Mouse (Mus musculus): ENCODE results near the gene Grin3b. TPM values are rescaled to one million over a fixed set of nuclear protein-coding genes. Genes with fewer than 3 reads are reported as not detected.

Grin3b gene
- 0.10 and 0.14 TPM in 2 replicates for polyA plus RNA-seq (2014; fragmentation: Nextera tagmentation; extraction: Ambion mirVana)

DNA sequence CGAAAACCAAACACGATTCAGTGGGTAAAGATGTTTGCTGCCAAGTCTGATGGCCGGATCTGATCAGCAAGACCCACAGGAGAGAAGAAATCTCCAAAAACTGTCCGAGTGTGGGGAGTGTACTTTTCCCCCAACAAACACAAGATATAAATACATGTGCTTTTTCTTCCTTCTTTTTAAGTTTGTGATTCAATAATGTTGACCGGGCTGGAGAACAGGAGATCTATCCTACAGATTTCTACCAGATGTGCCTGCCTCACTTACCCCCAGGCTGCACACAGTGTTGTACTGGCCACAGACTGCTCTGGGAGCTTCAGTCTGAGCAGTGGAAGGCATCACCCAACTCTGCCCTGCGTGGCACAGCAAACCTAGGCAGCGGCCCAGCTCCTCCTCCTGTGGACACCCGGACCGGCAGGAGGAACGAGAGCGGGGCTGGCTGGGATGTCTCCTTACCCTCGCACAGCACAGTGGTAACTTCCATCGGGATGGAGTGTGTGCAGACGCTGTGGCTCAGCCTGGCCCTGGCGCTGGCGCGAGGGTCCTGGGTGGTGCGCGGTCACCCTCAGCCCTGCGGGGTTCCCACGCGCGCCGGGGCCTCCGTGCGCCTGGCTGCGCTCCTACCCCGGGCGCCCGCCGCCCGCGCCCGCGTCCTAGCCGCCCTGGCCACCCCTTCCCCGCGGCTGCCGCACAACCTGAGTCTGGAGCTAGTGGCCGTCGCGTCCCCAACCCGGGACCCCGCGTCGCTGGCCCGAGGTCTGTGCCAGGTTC, at the start of gene Grin3b:
TSS of gene Grin3b (plus strand) at position 301 of the 768 bp plus-strand sequence.
- Histone ChIP-seq H3K4me1 (replicated peaks; ENCODE audit: control insufficient read depth, insufficient read depth, low read length) (peaks cover 5% of the 10 kb centered on the region; the same call in 1 of the 2 replicates), H3K9me3 (ENCODE audit: control insufficient read depth, low read length) (no peaks in the 10 kb centered on the region), H3K4me2 (peak within 1 kb of the TSS; percentile 70), H3K27me3 (replicated peaks; ENCODE audit: control insufficient read depth, insufficient read depth, low read length) (peaks cover 40% of the 10 kb centered on the region), H3K27ac (ENCODE audit: low read depth, low read length) (no peak within 1 kb of the TSS), H3K4me3 (ENCODE audit: low read depth, low read length) (peak within 1 kb of the TSS; percentile 45), H3K36me3 (ENCODE audit: control insufficient read depth, insufficient read depth, low read length) (peaks cover 30% of the 10 kb centered on the region), H3K9ac (ENCODE audit: low read depth, low read length) (peak within 1 kb of the TSS; percentile 55)
- WGBS = 9% methylated on average over 47 of the region's 47 CpGs
- ATAC-seq (replicated peaks; ENCODE audit: low FRiP score) = no peak
- DNase-seq (ENCODE audit: low spot score) = no peak

DNA sequence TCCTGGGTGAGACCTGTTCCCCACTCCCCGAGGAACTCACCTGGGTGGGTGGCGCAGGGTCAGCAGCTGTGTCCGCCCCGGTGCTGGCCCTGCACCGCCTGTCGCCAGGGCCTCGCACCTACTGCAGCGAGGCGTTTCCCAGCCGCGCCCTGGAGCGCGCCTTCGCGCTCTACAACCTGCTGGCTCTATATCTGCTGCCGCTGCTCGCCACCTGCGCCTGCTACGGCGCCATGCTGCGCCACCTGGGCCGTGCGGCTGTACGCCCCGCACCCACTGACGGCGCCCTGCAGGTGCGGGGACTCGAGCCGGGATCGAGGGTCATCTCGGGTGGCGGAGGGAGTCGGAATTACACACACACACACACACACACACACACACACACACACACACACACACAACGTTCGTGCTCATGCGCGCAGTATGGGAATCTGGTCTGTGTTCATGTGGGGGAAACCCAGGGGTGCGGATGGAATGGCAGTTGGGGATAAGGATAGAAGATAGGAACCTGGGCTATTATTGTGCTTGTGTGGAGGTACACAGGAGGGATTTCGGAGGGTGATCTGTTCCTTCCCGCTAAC, 49.5 kb upstream of the Grin3b start, which contains the start of gene R3hdm4:
TSS of gene R3hdm4 (minus strand) at position 251 of the 578 bp plus-strand sequence.
- no peak within 1 kb of the TSS for H3K9ac ChIP-seq (ENCODE audit: low read depth, low read length)
- H3K27ac ChIP-seq (ENCODE audit: low read depth, low read length) = no peak within 1 kb of the TSS
- 9% methylated on average over 41 of the region's 41 CpGs for WGBS
- no peaks in the 10 kb centered on the region for H3K9me3 ChIP-seq (ENCODE audit: control insufficient read depth, low read length)
- no peak for DNase-seq (ENCODE audit: low spot score)
- ATAC-seq (replicated peaks; ENCODE audit: low FRiP score) = no peak
- H3K36me3 ChIP-seq (ENCODE audit: control insufficient read depth, insufficient read depth, low read length) = no peaks in the 10 kb centered on the region
- H3K4me1 ChIP-seq (replicated peaks; ENCODE audit: control insufficient read depth, insufficient read depth, low read length) = peaks cover 52% of the 10 kb centered on the region
- peak within 1 kb of the TSS; percentile 31 for H3K4me3 ChIP-seq (ENCODE audit: low read depth, low read length)
- H3K4me2 ChIP-seq = peak within 1 kb of the TSS; percentile 58
- peaks cover 56% of the 10 kb centered on the region for H3K27me3 ChIP-seq (replicated peaks; ENCODE audit: control insufficient read depth, insufficient read depth, low read length)

DNA sequence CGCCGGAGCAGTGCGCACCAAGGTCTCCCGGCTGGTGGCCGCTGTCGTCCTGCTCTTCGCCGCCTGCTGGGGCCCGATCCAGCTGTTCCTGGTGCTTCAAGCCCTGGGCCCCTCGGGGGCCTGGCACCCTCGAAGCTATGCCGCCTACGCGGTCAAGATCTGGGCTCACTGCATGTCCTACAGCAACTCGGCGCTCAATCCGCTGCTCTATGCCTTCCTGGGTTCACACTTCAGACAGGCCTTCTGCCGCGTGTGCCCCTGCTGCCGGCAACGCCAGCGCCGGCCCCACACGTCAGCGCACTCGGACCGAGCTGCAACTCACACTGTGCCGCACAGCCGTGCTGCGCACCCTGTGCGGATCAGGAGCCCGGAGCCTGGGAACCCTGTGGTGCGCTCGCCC, 48.9 kb upstream of the Grin3b start:
- Histone ChIP-seq H3K36me3 (ENCODE audit: control insufficient read depth, insufficient read depth, low read length) (no peaks in the 10 kb centered on the region), H3K9ac (ENCODE audit: low read depth, low read length) (no peak overlapping the region), H3K4me1 (replicated peaks; ENCODE audit: control insufficient read depth, insufficient read depth, low read length) (peaks cover 54% of the 10 kb centered on the region), H3K27ac (ENCODE audit: low read depth, low read length) (no peak overlapping the region), H3K9me3 (ENCODE audit: control insufficient read depth, low read length) (no peaks in the 10 kb centered on the region), H3K4me2 (peak overlapping the region; percentile 58), H3K27me3 (replicated peaks; ENCODE audit: control insufficient read depth, insufficient read depth, low read length) (peaks cover 56% of the 10 kb centered on the region), H3K4me3 (ENCODE audit: low read depth, low read length) (peak overlapping the region; percentile 31)
- ATAC-seq (replicated peaks; ENCODE audit: low FRiP score) = no peak
- no peak for DNase-seq (ENCODE audit: low spot score)
- WGBS = 12% methylated on average over 34 of the region's 34 CpGs

DNA sequence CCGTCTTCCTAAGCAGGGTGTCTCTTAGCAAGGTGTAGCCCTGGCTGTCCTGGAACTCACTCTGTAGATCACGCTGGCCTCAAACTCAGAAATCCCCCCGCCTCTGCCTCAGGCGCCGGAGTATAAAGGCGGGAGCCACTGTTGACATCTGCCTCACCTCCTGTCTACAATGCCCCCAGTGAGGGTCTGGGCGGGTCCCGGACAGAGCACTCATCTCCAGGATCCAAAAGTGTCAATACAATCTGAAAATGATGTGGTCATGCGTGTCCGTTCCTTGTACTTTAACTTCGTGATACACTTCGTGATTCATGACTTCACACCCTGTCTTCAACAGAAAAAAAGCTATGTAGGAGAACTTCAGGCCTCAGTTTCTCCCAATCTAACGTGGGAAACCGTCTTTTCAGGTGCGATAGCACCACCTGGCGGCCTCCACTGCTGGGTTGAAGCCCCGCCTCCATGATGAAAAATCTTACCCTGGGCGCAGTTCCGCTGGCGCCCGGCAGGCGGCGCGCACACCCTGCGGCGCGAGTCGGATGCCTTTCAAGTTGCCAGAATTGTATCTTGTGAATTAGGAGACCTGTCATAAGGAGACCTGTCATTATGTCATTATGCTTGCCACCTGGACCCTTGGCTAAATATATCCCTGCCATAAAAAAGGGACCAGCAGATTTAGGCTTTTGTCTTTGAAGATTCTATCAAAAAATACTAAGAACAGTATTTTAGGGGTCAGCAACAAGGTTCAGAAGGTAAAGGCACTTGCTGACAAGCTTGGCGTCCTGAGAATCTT, 45.3 kb upstream of the Grin3b start:
- no peaks in the 10 kb centered on the region for H3K36me3 ChIP-seq (ENCODE audit: control insufficient read depth, insufficient read depth, low read length)
- no peaks in the 10 kb centered on the region for H3K9me3 ChIP-seq (ENCODE audit: control insufficient read depth, low read length)
- DNase-seq (ENCODE audit: low spot score) (peak; percentile 91), ATAC-seq (replicated peaks; ENCODE audit: low FRiP score) (no peak)
- no peak overlapping the region; the same call in 1 of the 2 replicates for H3K9ac ChIP-seq (ENCODE audit: low read depth, low read length)
- 15% methylated on average over 29 of the region's 29 CpGs for WGBS
- peaks cover 40% of the 10 kb centered on the region for H3K4me1 ChIP-seq (replicated peaks; ENCODE audit: control insufficient read depth, insufficient read depth, low read length)
- no peak overlapping the region for H3K4me3 ChIP-seq (ENCODE audit: low read depth, low read length)
- peak overlapping the region; percentile 97 for H3K27ac ChIP-seq (ENCODE audit: low read depth, low read length)
- H3K4me2 ChIP-seq = peak overlapping the region; percentile 98
- H3K27me3 ChIP-seq (replicated peaks; ENCODE audit: control insufficient read depth, insufficient read depth, low read length) = peaks cover 27% of the 10 kb centered on the region

DNA sequence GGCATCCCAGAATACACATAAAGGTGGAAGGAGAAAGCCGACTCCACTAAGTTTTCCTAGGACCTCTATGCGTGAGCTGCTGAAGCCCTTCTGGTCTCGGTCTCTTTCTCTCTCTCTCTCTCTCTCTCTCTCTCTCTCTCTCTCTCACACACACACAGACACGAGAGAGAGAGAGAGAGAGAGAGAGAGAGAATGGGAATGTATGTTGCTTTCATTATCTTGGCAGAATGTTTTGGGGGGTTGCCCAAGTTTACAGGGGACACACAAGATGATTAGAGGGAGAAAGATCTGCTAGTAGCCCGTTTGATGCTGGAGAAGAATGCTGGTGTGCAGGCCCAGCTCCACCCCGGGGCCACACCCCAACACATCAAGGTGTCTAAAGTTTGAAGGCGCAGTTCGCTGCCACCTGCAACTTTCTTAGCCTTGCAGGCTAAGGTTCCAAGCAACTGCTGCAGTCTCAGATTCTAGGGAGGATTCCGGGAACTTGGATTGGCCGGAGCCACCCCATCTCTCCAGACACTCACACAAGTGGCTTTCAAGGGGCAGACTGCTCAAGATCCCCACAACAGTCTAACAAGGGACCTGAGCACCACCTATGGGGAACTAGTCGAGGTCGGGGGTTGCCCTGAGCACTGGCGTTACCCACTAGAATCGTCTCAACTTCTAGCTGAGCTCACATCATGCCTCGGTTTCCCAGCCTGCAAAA, 44.6 kb upstream of the Grin3b start:
- H3K27me3 ChIP-seq (replicated peaks; ENCODE audit: control insufficient read depth, insufficient read depth, low read length) = peaks cover 20% of the 10 kb centered on the region
- H3K4me3 ChIP-seq (ENCODE audit: low read depth, low read length) = peak overlapping the region; percentile 96
- no peak for DNase-seq (ENCODE audit: low spot score)
- peak overlapping the region; percentile 92 for H3K9ac ChIP-seq (ENCODE audit: low read depth, low read length)
- peak overlapping the region; percentile 97 for H3K27ac ChIP-seq (ENCODE audit: low read depth, low read length)
- WGBS = 11% methylated on average over 15 of the region's 15 CpGs
- no peaks in the 10 kb centered on the region for H3K9me3 ChIP-seq (ENCODE audit: control insufficient read depth, low read length)
- peak overlapping the region; percentile 98 for H3K4me2 ChIP-seq
- peaks cover 37% of the 10 kb centered on the region for H3K4me1 ChIP-seq (replicated peaks; ENCODE audit: control insufficient read depth, insufficient read depth, low read length)
- peak; percentile 3; the same call in 1 of the 2 replicates for ATAC-seq (replicated peaks; ENCODE audit: low FRiP score)
- peaks cover under 1% of the 10 kb centered on the region; the same call in 1 of the 2 replicates for H3K36me3 ChIP-seq (ENCODE audit: control insufficient read depth, insufficient read depth, low read length)

DNA sequence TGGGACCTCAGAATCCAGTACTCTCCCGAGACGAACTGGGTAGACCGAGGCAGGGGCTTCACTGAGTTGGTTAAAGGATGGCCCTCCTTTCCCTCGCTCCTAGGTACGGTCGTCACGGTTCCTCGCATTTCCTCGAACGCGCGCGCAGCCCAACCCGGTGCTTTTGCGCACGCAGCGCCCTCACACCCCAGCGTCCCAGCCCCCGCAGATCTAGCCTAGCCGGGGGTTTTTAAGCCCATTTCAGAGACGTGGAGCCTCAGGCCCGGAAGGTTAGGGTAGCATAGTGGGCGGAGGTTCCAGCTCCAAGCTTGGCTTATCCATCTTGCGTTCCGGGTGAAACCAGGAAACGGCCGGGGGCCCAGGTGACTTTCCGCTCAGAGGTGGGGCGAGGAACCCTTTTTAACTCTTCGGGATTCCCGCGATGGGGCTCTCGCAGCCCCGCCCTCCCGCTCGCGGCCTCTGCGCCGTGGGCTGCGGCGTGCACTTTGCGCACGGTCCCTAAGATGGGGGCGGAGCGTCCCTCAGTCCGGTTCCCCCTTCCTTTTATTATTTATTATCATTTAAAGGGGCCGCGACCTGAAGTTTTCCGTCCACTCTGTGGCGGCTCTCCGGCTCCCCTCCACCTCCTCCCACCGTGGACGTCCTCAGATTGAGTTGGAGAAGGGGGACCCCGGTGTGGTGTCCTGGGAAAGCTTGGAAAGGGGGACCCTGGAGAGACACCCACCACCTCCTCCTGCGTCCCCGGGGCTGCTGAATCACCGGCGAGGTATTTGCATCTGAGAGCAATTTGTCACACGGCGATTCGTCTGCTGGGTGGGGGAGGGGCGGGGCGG, 43.8 kb upstream of the Grin3b start, which contains the start of gene Arid3a:
TSS of gene Arid3a (plus strand) at position 553 of the 833 bp plus-strand sequence.
- DNase-seq (ENCODE audit: low spot score) = peak; percentile 93
- Histone ChIP-seq H3K36me3 (ENCODE audit: control insufficient read depth, insufficient read depth, low read length) (peaks cover 3% of the 10 kb centered on the region; the same call in 1 of the 2 replicates), H3K4me2 (peak within 1 kb of the TSS; percentile 98), H3K27me3 (replicated peaks; ENCODE audit: control insufficient read depth, insufficient read depth, low read length) (peaks cover 12% of the 10 kb centered on the region), H3K4me1 (replicated peaks; ENCODE audit: control insufficient read depth, insufficient read depth, low read length) (peaks cover 34% of the 10 kb centered on the region), H3K9ac (ENCODE audit: low read depth, low read length) (peak within 1 kb of the TSS; percentile 92), H3K9me3 (ENCODE audit: control insufficient read depth, low read length) (no peaks in the 10 kb centered on the region), H3K4me3 (ENCODE audit: low read depth, low read length) (peak within 1 kb of the TSS; percentile 96), H3K27ac (ENCODE audit: low read depth, low read length) (peak within 1 kb of the TSS; percentile 97)
- ATAC-seq (replicated peaks; ENCODE audit: low FRiP score) = peak; percentile 75
- under 1% methylated on average over 63 of the region's 63 CpGs for WGBS

DNA sequence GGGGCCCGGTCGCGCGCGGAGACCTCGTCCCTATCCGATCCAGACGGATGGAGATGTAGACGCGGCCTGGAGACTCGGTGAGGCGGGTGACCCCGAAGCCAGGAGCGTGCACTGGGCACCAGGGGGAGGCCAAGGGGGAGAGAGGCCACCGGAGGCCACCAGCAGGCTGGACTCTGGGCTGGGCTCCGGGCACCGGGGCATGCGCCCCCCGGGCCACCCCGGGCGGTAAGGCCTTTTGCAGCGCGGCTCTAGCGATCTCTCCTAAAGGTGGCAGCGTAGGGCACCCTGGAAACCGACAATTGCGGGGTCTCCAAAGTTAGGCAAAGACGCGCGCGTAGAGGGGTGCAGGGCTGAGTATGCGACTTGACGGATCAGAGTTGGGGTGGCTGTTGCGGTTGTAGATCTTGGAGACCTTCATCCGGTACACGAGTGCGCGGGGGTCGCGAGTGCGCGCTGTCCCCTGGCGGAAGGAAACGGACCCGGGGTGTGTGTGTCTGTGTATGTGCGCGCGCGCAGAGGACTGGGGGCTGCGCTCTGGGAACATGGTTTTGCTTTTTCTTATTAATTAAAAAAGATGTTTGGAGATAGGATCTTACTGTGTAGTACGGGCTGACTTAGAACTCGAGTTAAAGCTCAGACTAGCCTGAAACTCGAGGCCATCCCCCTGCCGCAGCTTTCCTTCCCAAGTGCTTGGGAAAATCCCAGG, 43.0 kb upstream of the Grin3b start:
- H3K9ac ChIP-seq (ENCODE audit: low read depth, low read length) = peak overlapping the region; percentile 92
- DNase-seq (ENCODE audit: low spot score) (peak; percentile 81), ATAC-seq (replicated peaks; ENCODE audit: low FRiP score) (peak; percentile 45)
- peaks cover 5% of the 10 kb centered on the region for H3K27me3 ChIP-seq (replicated peaks; ENCODE audit: control insufficient read depth, insufficient read depth, low read length)
- peaks cover 10% of the 10 kb centered on the region for H3K36me3 ChIP-seq (ENCODE audit: control insufficient read depth, insufficient read depth, low read length)
- peak overlapping the region; percentile 96 for H3K4me3 ChIP-seq (ENCODE audit: low read depth, low read length)
- H3K9me3 ChIP-seq (ENCODE audit: control insufficient read depth, low read length) = no peaks in the 10 kb centered on the region
- peaks cover 37% of the 10 kb centered on the region for H3K4me1 ChIP-seq (replicated peaks; ENCODE audit: control insufficient read depth, insufficient read depth, low read length)
- H3K27ac ChIP-seq (ENCODE audit: low read depth, low read length) = peak overlapping the region; percentile 97
- H3K4me2 ChIP-seq = peak overlapping the region; percentile 98
- 0% methylated on average over 54 of the region's 54 CpGs for WGBS
